15 mouse cellular contexts compared by ENCODE assay signal in the genomic region with DNA sequence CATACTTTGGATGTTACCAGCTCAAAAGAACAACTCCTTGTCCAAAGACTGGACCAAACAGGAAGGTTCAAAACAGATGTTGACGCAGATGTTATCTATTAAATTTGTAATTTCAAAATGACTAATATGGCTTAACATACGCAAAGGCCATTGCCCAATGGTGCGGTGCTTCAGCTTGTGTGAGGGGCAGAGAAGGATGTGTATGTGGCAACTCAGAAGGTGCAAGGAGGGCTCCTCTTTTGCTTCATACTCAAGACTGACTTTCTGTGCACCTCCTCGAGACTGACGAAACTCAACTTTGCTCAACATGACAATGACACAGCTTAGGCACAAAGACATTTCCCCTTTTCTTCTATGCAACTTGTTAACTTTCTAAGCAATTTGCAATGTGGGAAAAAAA.
"Had no signal": no experiment of that assay in that cellular context is flagged by ENCODE, and none has a peak within 500 bp of the region (broad histone marks: within the 10 kb centered on the region; RNA-seq: fewer than 3 reads in every experiment).

No protein-coding gene starts in this region.

- H3K27me3 ChIP-seq: limb, embryonic 15.5 days; liver, embryonic 13.5 days; midbrain, embryonic 12.5 days; neural tube, embryonic 12.5 days had no signal

- H3K4me2 ChIP-seq: limb, embryonic 15.5 days; liver, embryonic 13.5 days; lung, embryonic 14.5 days; midbrain, embryonic 12.5 days; neural tube, embryonic 12.5 days had no signal

- H3K36me3 ChIP-seq: limb, embryonic 15.5 days; liver, embryonic 13.5 days; midbrain, embryonic 12.5 days; neural tube, embryonic 12.5 days had no signal

- H3K4me3 ChIP-seq: limb, embryonic 15.5 days; liver, embryonic 13.5 days; midbrain, embryonic 12.5 days; neural tube, embryonic 12.5 days had no signal

- H3K9ac ChIP-seq: limb, embryonic 15.5 days; liver, embryonic 13.5 days; lung, embryonic 14.5 days; midbrain, embryonic 12.5 days; neural tube, embryonic 12.5 days had no signal

- H3K27ac ChIP-seq: kidney, postnatal 0 days; limb, embryonic 15.5 days; liver, embryonic 13.5 days; midbrain, embryonic 12.5 days; neural tube, embryonic 12.5 days had no signal

- ATAC-seq: intestine, postnatal 0 days had no signal

- H3K4me1 ChIP-seq: liver, embryonic 13.5 days; neural tube, embryonic 12.5 days had no signal

- DNase-seq: kidney, adult 8-10 months; kidney, postnatal 36 days; layer of hippocampus, adult 9-11 months; layer of hippocampus, postnatal 36 days; liver, embryonic 13.5 days; lung, embryonic 14.5 days; right cerebral cortex, postnatal 4 days; spleen, adult 18-20 months; thymus, adult 18-20 months; thymus, postnatal 25 days had no signal

- H3K9me3 ChIP-seq: limb, embryonic 15.5 days; liver, embryonic 13.5 days; midbrain, embryonic 12.5 days; neural tube, embryonic 12.5 days had no signal
